Mouse (Mus musculus) urinary bladder, postnatal 25 days (tissue): ENCODE results near the gene Parvg.
A peak's percentile ranks its signal among the peaks of the same experiment; 100 is the strongest.
"Not testable (repeated sequence)": the region's sequence is repeated elsewhere in the genome, so short reads cannot be mapped to it uniquely, and the experiment has no call there.

ENCODE experiments used
- DNase-seq: peaks from one replicate; pipeline ENCODE4 v3.0.0; 2022; ENCODE audit warnings: low spot score

Gene Parvg

GRCm38 (mm10) chr15:84323966-84324869 is at the start of gene Parvg:
Gene Parvg, plus strand, starts transcription at chr15:84324026.
- no peak for DNase-seq

- no peak for DNase-seq
These were observed 47.8 kb upstream of the Parvg start for GRCm38 (mm10) chr15:84276066-84276465.

- DNase-seq = no peak
These were observed 45.7 kb upstream of the Parvg start for GRCm38 (mm10) chr15:84278091-84278490.

GRCm38 (mm10) chr15:84278656-84279055 is 45.2 kb upstream of the Parvg start:
- DNase-seq = no peak

GRCm38 (mm10) chr15:84280309-84280708 is 43.5 kb upstream of the Parvg start:
- DNase-seq = no peak

GRCm38 (mm10) chr15:84280712-84281347 is 43.0 kb upstream of the Parvg start:
- peak; percentile 21 for DNase-seq

GRCm38 (mm10) chr15:84282206-84283085 is 41.4 kb upstream of the Parvg start:
- DNase-seq = no peak

- DNase-seq = peak; percentile 33
These were observed 39.8 kb upstream of the Parvg start for GRCm38 (mm10) chr15:84284059-84284458.

- DNase-seq = no peak
These were observed 38.4 kb upstream of the Parvg start for GRCm38 (mm10) chr15:84285453-84285852.

- DNase-seq = not testable (repeated sequence)
These were observed 34.9 kb upstream of the Parvg start for GRCm38 (mm10) chr15:84288953-84289352.

GRCm38 (mm10) chr15:84291097-84291496 is 32.7 kb upstream of the Parvg start:
- no peak for DNase-seq

GRCm38 (mm10) chr15:84293590-84293989 is 30.2 kb upstream of the Parvg start:
- no peak for DNase-seq

GRCm38 (mm10) chr15:84294391-84294790 is 29.4 kb upstream of the Parvg start:
- no peak for DNase-seq

GRCm38 (mm10) chr15:84295225-84295624 is 28.6 kb upstream of the Parvg start:
- DNase-seq = no peak

- DNase-seq = no peak
These were observed 26.4 kb upstream of the Parvg start for GRCm38 (mm10) chr15:84297454-84297853.

- DNase-seq = no peak
These were observed 24.9 kb upstream of the Parvg start for GRCm38 (mm10) chr15:84298804-84299370.

GRCm38 (mm10) chr15:84299662-84300333 is 24.0 kb upstream of the Parvg start:
- no peak for DNase-seq

GRCm38 (mm10) chr15:84300591-84300990 is 23.2 kb upstream of the Parvg start:
- DNase-seq = no peak

- peak; percentile 37 for DNase-seq
These were observed 22.8 kb upstream of the Parvg start for GRCm38 (mm10) chr15:84301026-84301425.

- no peak for DNase-seq
These were observed 22.0 kb upstream of the Parvg start for GRCm38 (mm10) chr15:84301641-84302420.

GRCm38 (mm10) chr15:84303264-84303663 is 20.6 kb upstream of the Parvg start:
- no peak for DNase-seq
